Mouse (Mus musculus): ENCODE data around the gene Gm49601. TPM values are rescaled to one million over a fixed set of nuclear protein-coding genes. Genes with fewer than 3 reads are reported as not detected.

Gm49601 gene
- polyA plus RNA-seq, 1 experiment, result 90.7 TPM

DNA sequence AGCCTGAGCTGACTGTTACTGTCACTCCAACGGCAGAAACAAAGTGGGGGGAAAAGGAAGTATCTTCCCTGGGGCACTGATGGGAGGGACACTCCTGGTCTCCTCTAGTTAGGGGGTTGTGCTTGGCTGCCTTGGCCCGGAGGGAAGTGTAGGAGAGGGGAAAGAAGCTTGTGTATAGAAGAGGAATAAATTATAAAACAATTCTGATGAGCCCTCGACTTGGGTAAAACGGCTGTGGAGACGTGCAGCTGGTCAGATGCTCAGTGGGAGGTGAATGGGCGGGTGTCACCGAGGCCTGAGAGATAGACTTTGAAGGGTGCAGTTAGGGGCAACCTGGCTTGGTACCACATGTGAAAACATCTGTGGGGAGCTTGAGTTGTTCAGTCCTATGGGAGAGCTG, 4.9 kb upstream of the Gm49601 start:
- no peak for DNase-seq (ENCODE audit: low read depth, low spot score)
- 34% methylated on average over 7 of the region's 7 CpGs for WGBS

DNA sequence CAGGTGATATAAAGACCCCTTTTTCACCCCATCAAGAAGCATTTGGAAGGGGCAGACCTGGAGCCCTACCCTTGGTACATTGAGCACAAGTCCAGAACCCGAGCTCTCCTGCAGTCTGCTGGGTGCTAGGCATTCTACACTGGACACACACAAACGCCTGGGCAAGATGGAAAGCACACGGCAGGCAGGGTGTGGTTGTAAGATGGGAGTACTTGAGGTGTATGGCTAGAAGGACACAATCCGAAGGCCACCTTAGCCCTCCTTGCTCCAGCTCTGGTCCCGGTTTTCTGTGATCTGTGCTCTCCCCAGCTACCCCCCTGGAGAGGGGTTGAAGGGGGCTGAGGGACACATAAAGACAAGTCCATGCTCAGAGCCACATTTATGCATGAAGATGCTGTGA, 4.1 kb upstream of the Gm49601 start:
- WGBS, result 34% methylated on average over 5 of the region's 5 CpGs
- DNase-seq (ENCODE audit: low read depth, low spot score), result no peak

DNA sequence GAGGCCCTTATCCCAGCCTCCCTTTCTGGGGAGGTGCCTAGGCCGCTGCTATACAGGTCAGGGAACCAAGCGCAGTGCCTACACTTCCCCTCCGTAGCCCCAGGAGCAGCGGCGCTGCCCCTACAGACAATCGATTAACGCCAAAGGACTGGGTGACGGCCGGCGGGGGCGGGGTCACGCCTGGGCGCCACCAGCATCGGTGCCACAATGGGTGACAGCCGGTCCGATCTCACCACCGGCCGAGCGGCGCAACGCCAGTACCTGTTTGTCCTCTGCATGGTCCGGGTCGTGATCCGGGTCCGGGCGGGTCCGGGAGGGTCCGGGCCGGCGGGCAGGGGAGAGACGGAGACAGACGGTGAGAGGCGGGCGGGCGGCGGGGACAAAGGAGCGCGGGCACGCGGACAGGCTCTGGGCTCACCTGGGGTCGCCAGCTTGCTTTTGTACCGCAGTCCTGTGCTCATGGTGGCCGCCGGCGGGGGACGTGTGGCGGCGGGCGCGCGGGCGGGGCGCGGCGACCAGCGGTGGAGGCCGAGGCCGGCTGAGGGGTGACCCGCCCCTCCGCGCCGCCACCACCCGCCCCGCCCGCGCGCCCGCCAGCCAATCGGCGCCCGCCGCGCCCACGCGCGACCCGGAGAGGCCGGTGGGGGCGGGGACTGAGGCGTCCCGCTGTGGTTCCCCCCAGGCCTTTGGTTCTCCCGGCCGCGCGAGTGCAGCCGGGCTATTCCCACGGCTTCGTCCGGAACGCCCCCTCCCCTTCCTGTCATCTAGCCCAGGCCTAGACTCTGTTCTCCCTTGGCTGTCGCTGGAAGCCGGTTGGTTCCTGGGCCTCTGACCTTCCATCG, 3.4 kb upstream of the Gm49601 start, which contains the start of gene Sept5:
Sept5 (minus strand) TSS at position 565 of the 842 bp plus-strand sequence.
- under 1% methylated on average over 78 of the region's 93 CpGs for WGBS
- DNase-seq (ENCODE audit: low read depth, low spot score), result no peak

DNA sequence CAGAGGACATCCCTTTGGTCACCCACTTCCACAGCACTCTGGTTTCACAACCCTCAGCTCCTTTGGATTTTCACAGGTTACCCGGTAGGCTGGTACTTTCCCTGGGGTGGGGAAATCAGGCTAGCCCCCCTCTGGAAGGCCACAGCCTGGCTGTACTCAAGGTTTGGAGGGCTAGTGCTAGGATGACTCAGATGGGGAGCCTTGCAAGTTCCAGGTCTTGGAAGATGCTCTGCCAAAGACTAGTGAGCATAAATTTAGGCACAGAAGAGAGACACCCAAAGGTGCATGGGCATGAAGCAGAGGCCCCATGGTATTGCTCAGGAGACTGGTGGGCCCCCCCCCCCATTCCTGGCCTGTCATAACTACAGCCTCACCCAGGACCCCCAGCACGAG, 2.7 kb upstream of the Gm49601 start:
- 14% methylated on average over 2 of the region's 2 CpGs for WGBS
- no peak for DNase-seq (ENCODE audit: low read depth, low spot score)

DNA sequence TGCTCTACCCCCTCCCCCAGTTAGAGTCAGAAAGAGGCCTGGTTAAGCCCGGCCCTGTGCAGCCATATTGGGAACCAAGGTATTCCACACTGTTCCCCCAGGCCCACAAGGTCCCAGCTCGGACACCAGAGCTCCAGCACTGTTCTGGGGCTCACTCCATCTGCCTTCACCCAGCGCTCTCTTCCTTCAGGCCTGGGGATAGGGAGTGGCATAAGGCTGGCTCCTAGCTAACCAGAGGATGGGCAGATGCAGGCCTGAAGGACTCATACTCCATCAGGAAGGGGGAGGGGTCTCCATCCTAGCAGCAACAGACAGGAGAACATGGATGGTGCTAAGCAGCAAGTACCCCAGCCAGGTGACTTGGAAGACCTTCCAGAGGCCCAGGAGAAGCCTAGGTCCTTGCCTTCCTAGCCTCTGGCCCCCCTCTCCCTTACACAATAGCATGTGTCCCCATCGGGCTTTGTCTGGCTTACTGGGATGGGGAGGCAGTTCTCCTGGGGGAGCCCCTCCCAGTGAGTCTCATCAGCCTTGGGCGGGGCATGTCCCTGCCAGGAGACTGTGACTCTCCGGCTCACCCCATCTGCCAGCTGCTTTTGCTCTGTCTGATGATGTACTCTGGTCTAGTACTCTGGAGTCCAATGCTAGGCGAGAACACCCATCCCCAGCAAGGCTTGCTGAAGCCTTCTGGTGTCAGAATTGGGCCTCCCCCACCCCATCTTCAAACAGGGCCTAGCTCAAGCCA, 2.1 kb upstream of the Gm49601 start:
- no peak for DNase-seq (ENCODE audit: low read depth, low spot score)
- WGBS, result 24% methylated on average over 7 of the region's 7 CpGs

DNA sequence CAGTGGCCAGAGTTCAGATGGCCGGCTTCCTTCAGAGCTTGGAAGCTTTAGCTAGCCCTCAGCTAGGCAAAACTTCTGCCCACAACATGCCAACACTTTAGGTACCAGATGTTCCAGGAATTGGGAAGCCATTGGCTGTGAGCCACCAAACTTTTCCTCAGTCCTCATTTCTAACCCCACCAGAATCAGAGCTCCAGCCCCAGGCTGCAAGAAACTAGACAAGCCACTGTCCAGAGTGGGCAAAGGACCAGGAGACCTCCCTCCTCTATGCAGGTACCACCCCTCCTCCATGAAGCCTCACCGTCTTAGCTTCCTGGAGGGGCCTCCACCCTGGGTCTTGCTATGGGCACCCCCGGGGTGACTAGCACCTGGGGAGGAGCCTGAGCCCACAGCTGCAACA, 936 bp upstream of the Gm49601 start:
- DNase-seq (ENCODE audit: low read depth, low spot score), result no peak
- WGBS, result 37% methylated on average over 3 of the region's 3 CpGs

DNA sequence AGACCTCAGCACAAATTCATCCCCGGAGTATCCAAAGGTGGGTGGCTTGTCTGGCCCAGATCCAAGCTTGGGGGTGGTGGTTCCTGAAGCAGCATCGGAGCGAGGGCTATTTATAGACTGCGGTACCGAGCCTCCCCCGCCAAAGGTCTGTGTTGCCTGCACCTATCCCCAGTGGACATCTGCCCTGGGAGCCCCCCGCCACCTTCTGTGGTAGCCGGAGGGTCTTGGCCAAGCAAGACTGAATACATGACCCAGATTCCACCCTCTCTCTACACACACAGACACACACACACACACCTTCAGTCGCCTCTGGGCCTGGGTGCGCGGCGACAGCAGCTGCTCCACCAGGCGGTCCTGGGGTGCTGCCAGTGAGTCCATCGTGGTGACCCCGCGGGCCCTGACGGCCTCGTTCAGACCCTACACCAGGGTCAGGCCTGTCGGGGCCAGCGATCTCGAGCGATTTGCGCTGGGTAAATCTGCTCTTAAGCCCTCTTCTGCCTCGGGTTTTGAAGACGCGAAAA, 376 bp downstream of the Gm49601 start:
- WGBS, result 48% methylated on average over 26 of the region's 26 CpGs
- DNase-seq (ENCODE audit: low read depth, low spot score), result no peak

DNA sequence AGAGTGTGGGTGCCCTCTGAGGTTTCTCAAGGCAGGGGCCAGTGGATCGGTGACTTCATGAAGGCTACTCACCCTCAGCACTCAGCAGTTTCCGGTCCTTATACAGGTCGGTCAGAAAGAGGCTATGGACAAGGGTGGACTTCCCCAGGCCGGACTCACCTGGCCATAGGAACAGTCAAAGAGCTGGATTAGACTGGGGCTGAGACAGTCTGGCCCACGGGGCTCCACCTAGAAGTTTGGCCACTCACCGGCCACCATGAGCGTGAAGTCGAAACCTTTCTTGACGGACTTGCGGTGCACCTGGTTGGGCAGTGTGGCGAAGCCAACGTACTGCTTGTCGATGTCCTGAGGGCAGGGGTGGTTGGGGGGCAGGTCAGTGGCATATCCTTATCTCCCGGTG, 1.1 kb downstream of the Gm49601 start:
- DNase-seq (ENCODE audit: low read depth, low spot score), result no peak
- 84% methylated on average over 14 of the region's 14 CpGs for WGBS

DNA sequence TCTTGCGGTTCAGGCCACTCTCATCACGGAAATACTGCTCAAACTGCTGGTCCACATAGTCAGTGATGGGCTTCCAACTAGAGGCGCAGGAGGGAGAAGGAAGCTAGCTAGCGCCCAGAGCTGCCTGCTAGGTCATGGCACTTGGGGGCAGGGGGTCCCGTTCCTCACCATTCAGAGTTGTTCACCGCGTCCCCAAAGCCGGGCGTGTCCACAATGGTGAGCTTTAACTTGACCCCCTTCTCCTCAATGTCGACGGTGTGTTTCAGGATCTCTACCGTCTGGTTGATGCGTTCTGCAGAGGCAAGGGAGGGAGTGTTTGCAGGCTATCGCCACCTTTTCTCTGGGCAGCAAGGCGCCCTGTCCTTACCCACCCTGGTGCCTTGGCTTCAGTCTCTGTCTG, 1.6 kb downstream of the Gm49601 start:
- WGBS, result 84% methylated on average over 15 of the region's 15 CpGs
- DNase-seq (ENCODE audit: low read depth, low spot score), result no peak

DNA sequence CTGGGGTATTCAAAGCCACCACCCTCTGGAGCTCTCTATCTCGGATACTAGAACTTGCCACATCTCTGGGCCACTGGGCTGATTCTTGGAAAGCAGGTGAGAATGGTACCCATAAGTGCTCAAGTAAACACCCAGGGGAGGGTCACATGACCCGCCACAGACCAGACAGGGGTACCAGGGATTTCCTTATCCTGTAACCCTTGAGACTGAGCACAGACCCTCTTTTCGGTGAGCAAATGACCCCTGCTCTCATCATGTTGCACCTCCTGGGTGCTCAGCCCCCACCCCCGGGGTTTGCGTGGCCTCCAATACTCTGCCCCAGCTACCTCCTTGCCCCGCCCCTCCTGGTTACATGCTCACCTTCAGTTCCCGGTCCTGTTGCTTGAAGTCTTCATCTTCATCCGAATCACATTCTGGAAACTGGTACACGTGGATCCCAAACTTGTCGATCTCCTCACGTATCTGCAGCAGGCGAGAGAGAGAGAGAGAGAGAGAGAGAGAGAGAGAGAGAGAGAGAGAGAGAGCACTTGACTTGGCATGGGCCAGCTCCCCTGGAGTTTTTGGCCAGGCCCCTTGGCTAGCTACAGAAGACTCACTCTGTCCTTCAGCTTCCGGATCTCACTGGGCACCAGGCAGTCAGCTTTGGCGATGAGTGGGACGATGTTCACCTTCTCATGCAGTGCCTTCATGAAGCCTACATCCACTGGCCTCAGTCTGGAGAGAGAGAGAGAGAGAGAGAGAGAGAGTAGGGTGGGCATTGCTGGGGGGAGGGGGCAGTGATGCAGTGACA, 2.3 kb downstream of the Gm49601 start:
- no peak for DNase-seq (ENCODE audit: low read depth, low spot score)

DNA sequence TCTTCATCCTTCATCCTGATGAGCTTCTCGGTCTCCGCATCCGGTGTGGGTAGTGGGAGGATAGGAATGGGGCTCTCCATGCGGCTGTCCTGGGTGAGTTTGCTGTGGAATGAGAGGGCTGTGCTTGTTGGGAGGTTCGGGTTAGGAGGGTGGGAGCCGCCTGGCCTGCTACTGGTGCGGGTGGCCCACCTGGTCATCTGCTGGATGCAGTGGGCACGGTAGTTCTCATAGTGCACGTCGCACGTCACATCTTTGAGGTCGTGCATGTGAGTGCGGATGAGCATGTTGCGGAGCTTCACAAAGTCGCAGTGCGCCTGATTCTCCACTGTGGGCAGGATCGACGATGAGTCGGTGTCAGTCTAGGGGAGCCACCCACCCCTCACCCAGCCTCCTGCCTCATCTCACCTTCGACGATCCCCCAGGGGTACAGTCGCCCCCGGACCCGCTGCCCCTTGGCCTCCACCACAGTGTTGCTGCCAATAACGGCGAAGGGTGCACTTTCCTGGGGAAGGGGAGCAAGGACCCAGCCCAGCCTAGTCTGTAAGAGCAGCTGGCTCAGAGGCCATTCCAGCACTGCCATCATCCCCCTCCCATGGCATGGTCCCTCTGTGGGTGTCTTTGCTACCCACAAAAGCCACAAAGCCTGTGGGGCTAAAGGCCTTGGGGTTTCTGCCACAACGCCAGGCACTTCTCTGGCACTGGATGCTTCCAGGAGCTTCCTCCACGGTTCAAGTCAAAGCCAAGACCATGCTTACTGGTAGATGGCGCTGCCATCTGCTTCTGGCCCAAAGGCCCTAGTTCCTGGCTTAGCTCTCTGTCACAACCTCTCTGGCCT, 3.1 kb downstream of the Gm49601 start:
- 82% methylated on average over 29 of the region's 29 CpGs for WGBS
- no peak for DNase-seq (ENCODE audit: low read depth, low spot score)

More for the DNA sequence above, 2.3 kb downstream of the Gm49601 start:
- WGBS, result 85% methylated on average over 15 of the region's 15 CpGs

DNA sequence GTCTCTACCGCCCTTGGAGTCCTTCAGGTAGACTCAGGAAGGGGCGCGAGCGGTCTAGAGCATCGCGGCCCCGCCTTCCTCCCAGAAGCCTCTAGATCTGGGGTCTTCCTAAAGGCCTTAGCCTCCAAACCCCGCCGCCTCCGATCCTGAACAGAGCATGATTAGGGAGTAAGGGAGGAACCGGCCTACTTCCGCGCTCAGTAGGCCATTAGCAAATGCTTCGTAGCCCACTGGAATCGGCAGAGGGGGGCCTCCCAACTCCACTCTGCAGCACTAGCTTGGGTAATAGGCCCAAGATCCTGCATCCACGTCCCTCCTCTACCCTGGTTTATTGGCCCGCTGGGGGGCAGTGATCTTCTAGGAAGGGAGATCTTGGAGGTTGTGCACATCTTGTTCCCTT, 4.2 kb downstream of the Gm49601 start, which contains the start of gene Gp1bb:
Gp1bb (minus strand) TSS at position 385 of the 400 bp plus-strand sequence.
- WGBS, result 79% methylated on average over 17 of the region's 17 CpGs
- no peak for DNase-seq (ENCODE audit: low read depth, low spot score)

DNA sequence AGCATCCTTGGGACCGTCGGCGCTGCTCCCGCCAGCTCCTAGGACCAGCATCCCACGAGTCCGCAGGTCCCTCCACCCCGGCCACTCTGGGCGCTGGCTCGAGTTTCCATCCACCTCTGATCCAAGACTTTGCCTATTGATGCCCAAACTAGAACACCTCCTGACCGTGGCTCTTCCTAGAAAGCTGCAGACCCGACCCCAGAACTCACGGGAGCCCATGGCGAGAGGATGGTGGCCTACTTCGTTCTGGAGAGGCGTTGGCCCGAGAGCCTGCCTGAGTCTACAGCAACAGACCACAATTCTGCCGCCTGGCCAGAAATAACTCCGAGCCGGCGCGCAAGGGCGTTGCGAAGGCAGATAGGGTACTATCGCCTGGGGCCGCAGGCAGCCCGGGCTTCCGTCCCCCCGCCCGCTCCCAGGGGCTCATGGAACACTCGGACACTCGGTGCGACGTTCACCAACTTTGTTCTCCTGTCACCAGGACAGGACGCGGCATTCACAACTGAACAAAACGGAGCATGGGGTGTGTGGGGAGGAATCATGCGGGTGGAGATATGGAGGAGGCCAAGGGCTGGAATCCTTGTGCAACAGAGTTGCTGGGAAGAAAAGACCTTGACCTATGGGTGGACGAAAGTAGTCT, 4.7 kb downstream of the Gm49601 start:
- 47% methylated on average over 38 of the region's 38 CpGs for WGBS
- no peak for DNase-seq (ENCODE audit: low read depth, low spot score)

DNA sequence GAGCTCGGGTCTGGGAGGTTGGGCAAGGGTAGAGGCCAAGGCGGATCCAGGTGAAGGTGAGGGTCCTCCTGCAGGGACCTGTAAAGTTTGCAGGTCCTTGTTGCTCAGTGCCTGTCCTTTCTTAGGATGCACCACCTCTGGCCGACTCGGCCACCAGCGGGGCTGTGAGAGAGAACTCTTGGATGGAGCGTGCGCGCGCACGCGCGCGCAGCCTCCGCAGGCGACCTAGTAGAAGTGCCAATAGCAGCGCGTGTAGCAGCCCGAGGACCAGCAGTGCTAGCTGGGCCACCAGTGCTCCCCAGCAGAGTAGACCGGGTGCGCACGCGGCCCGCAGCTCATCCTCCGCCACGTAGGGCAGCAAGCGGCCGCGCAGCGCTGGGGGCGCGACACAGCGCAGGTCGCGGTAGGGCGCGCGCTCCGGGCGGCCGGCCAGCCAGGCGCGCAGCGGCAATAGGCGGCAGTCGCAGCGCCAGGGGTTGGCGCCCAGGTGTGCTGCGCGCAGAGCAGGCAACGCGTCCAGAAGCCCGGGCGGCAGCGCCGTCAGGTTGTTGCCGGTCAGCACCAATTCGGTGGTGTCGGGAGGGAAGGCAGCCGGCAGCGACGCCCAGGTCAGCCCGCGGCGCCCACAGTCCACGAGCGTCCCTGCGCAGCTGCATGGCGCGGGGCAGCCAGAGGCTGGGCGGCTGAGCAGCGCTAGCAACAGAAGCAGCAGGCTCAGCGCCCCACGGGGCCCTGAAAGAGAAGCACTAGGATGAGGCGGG, 5.4 kb downstream of the Gm49601 start:
- 9% methylated on average over 74 of the region's 74 CpGs for WGBS
- no peak for DNase-seq (ENCODE audit: low read depth, low spot score)

DNA sequence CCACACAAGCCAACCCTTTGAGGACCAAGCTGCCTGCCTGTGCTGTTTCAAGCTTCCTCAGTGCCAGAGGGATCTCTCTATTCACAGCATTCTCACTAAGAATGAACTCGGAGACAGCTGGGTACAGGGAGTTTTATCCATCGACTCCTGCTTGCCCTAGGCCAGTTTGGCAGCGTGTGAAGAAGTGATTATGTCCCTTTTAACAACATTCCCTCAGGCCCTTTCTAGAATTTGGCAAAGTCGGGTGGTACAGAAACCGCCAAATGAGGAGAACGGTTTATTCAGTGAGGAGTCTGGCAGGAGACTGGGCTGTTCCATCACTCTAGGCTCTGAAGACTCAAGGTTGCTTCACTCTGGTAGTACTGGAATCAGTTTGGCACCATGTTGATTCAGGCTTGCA, 6.0 kb downstream of the Gm49601 start:
- 78% methylated on average over 6 of the region's 6 CpGs for WGBS
- DNase-seq (ENCODE audit: low read depth, low spot score), result no peak

DNA sequence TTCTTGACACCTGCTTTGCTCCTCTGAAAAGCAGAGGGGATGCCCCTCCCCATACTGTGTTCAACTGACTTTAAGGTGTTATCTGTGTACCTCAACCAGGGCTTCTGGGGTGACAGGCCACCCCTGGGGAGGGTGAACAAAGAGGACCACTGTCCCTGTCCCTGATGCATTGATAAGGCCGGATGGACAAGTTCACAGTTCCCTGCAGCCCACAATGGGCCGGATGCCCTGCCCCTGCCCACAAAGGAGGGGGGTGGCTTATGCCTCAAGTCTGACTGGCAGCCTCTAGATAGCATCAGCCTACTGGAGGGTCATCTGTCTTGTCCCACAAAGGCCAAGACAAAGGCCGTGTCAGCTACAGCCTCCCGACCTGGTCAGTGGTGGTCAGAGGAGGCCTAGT, 7.1 kb downstream of the Gm49601 start:
- WGBS, result 92% methylated on average over 4 of the region's 4 CpGs
- no peak for DNase-seq (ENCODE audit: low read depth, low spot score)

DNA sequence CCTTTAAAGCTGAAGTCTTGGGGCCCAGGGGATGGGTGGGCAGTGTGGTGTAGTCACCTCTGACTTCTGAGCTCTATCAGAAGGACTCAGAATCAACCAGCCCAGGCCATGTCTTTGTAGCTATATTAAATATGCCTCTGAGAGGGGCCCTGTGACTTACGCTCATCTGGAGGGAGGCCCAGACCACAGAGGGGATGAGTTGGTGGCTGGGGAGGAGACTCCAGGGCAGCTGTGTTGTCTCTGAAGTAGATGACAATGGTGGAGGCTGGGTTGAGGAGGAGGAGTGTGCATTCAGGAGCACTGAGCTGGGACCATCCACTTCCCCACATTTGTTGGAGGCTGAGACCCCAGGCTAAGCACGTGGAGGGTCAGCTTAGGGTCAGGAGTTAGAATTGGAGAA, 7.9 kb downstream of the Gm49601 start:
- 83% methylated on average over 2 of the region's 2 CpGs for WGBS
- no peak for DNase-seq (ENCODE audit: low read depth, low spot score)
